ENCODE assay signal across 17 mouse cellular contexts in the genomic region with DNA sequence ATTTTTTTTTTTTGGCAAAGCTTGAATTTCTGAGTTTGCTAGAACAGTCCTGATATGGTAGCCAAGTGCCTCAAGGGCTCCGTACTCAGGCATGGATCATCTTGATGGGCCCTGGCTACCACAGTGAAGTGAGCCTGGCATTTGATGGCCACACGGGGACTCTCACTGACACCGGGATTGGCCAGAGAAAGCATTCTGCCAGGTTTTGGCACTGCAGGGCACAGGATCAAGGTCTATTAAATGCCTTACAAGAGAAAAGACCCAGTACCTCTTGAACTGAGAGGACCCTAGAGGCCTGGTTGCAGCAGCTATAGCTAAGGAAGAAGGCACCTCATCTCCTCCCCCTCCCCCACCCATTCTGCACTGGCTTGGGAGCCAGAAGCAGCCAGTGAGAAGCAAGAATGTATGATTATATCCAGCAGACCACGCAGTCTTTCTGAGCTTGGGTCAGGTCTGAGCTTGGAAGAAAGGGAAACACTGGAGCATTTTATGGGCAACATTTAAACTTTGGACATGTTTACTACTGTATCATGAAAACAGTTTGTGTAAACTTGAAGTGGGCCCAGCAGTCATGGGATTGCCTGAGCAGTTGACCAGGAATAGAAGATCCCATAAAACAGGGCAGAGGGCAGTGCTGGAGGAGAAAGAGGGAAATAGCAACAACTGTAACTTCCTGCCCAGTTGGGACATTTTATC.
DNase-seq lines count a peak whose midpoint lies in the region; ATAC-seq lines count a peak whose summit lies in the region.
"Had no signal": no experiment of that assay in that cellular context is flagged by ENCODE, and none has a peak within 500 bp of the region (broad histone marks: within the 10 kb centered on the region; RNA-seq: fewer than 3 reads in every experiment).

No protein-coding gene starts in this region.

- WGBS in limb, embryonic 11.5 days: 83% methylated on average over 4 of the region's 4 CpGs
- 80% methylated on average over 4 of the region's 4 CpGs for WGBS in limb, embryonic 10.5 days

- H3K4me1 ChIP-seq in limb, embryonic 11.5 days (ENCODE audit: control insufficient read depth, insufficient read depth, low read length): peaks cover 13% of the 10 kb centered on the region
- peaks cover 16% of the 10 kb centered on the region for H3K4me1 ChIP-seq in limb, embryonic 10.5 days

- H3K27ac ChIP-seq in limb, embryonic 11.5 days (replicated peaks; ENCODE audit: low read depth, low read length): 0 out of 2 replicates have a peak overlapping the region, but pooled peaks have one; percentile 47
- no peak overlapping the region; the same call in 1 of the 2 replicates for H3K27ac ChIP-seq in limb, embryonic 10.5 days
- H3K27ac ChIP-seq: heart, embryonic 13.5 days; liver, embryonic 15.5 days had no signal

- no peaks in the 10 kb centered on the region for H3K27me3 ChIP-seq in limb, embryonic 11.5 days (ENCODE audit: control insufficient read depth, insufficient read depth, low read length)
- no peaks in the 10 kb centered on the region for H3K27me3 ChIP-seq in limb, embryonic 10.5 days (ENCODE audit: low read depth, poor library complexity, severe bottlenecking)
- H3K27me3 ChIP-seq: heart, embryonic 13.5 days; liver, embryonic 15.5 days had no signal

- H3K9ac ChIP-seq in limb, embryonic 11.5 days (ENCODE audit: low read length): no peak overlapping the region
- H3K9ac ChIP-seq: heart, embryonic 13.5 days; liver, embryonic 15.5 days had no signal

- no peak overlapping the region for H3K4me2 ChIP-seq in limb, embryonic 11.5 days (ENCODE audit: low read depth, severe bottlenecking)
- H3K4me2 ChIP-seq: heart, embryonic 13.5 days; liver, embryonic 15.5 days had no signal

- no peaks in the 10 kb centered on the region for H3K36me3 ChIP-seq in limb, embryonic 11.5 days (ENCODE audit: control insufficient read depth, insufficient read depth, low read length)
- no peaks in the 10 kb centered on the region for H3K36me3 ChIP-seq in limb, embryonic 10.5 days
- H3K36me3 ChIP-seq: heart, embryonic 13.5 days; liver, embryonic 15.5 days had no signal

- H3K4me3 ChIP-seq in limb, embryonic 11.5 days (ENCODE audit: low read depth, low read length): no peak overlapping the region
- no peak overlapping the region for H3K4me3 ChIP-seq in limb, embryonic 10.5 days
- H3K4me3 ChIP-seq: erythroblast, embryonic 14.5 days; heart, embryonic 13.5 days; liver, embryonic 15.5 days had no signal

- ATAC-seq in limb, embryonic 11.5 days (ENCODE audit: insufficient number of reproducible peaks, low FRiP score, low TSS enrichment, low read depth): no peak
- ATAC-seq: forebrain, embryonic 14.5 days; hindbrain, embryonic 16.5 days; lung, postnatal 0 days had no signal

- H3K9me3 ChIP-seq in limb, embryonic 11.5 days (ENCODE audit: control insufficient read depth, low read length): no peaks in the 10 kb centered on the region
- H3K9me3 ChIP-seq in limb, embryonic 10.5 days (replicated peaks): no peaks in the 10 kb centered on the region; the same call in 1 of the 2 replicates
- H3K9me3 ChIP-seq: heart, embryonic 13.5 days; liver, embryonic 15.5 days had no signal

- DNase-seq in limb, embryonic 11.5 days (ENCODE audit: low spot score): no peak
- no peak for DNase-seq in limb, embryonic 10.5 days (ENCODE audit: low spot score)
- peak; percentile 50 for DNase-seq in kidney, adult 9 months
- peak; percentile 21 to 43 for DNase-seq in kidney, postnatal 4 days
- DNase-seq in yolk sac, embryonic 10.5 days (ENCODE audit: low spot score): no peak
- DNase-seq in right cerebral cortex, adult 18-20 months: no peak
- DNase-seq in Muller cell, postnatal 12 days (ENCODE audit: inconsistent ontology term): no peak
- DNase-seq: heart, postnatal 36 days; layer of hippocampus, postnatal 36 days; right cerebral cortex, postnatal 4 days; thymus, adult 2 months had no signal

Comparison
In these comparisons a context has a peak if more than half of its experiments do, and no peak if none do; other contexts are left out.
1. DNase-seq: peak in kidney, adult 9 months (single experiment) and kidney, postnatal 4 days (2 of 2); none in limb, embryonic 11.5 days (single experiment), limb, embryonic 10.5 days (single experiment), yolk sac, embryonic 10.5 days (single experiment), right cerebral cortex, adult 18-20 months (single experiment) and Muller cell, postnatal 12 days (single experiment).